Mouse (Mus musculus): ENCODE measurements around the gene Slc39a5. TPM values are rescaled to one million over a fixed set of nuclear protein-coding genes. Genes with fewer than 3 reads are reported as not detected.
A peak's percentile ranks its signal among the peaks of the same experiment; 100 is the strongest.

Gene Slc39a5
- polyA plus RNA-seq, 1 experiment from 2014 or later = 0.28 TPM

DNA sequence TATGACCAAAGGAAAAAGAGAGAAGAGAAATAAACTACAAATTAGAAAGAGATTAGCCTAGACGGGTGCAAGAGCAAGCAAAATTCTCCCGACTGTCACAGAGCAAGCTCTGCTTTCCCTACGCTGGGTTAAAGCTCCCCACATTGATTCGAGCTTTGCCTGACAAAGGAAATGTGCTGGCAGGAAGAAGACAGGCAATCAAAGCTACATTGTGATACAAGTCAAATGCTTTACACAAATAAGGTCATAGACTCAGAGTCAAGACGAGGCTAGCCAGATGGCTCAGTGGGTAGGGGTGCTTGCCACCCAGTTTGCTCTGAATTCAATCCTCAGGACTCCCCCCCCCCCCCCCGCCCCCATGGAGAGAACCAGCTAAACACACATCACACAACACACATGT, 31.0 kb downstream of the Slc39a5 start:
- Histone ChIP-seq H3K9me3 (no peaks in the 10 kb centered on the region), H3K27me3 (no peaks in the 10 kb centered on the region), H3K9ac (no peak overlapping the region), H3K4me3 (no peak overlapping the region), H3K27ac (no peak overlapping the region), H3K36me3 (peaks cover 10% of the 10 kb centered on the region), H3K4me1 (peaks cover 14% of the 10 kb centered on the region), H3K4me2 (replicated peaks) (no peak overlapping the region)
- no peak for ATAC-seq (ENCODE audit: low FRiP score, low read depth)
- 69% methylated on average over 5 of the region's 6 CpGs for WGBS

DNA sequence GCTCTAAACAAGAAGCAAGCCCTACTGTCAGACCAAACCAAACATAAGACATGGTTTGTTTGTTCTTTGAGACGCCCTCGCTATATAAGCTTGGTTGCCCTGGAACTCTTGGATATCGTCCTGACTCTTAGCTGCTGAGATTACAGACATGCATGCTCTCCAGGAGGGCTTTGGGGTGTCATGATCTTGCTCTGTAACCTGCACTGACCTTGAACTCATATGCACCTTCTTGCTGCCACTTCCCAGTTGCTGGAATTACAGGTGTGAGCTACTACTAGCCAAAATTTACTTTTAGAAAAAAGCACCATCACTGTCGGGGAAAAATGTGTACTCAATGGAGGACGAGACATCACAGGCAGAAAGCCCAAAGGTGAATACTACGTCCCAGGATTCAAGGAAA, 31.4 kb downstream of the Slc39a5 start:
- Histone ChIP-seq H3K9ac (peak overlapping the region; percentile 82), H3K27ac (peak overlapping the region; percentile 95), H3K9me3 (no peaks in the 10 kb centered on the region), H3K4me3 (peak overlapping the region; percentile 71), H3K4me1 (peaks cover 14% of the 10 kb centered on the region), H3K27me3 (no peaks in the 10 kb centered on the region), H3K4me2 (replicated peaks) (peak overlapping the region; percentile 94), H3K36me3 (peaks cover 13% of the 10 kb centered on the region)
- 83% methylated on average over 6 of the region's 6 CpGs for WGBS
- no peak for ATAC-seq (ENCODE audit: low FRiP score, low read depth)

DNA sequence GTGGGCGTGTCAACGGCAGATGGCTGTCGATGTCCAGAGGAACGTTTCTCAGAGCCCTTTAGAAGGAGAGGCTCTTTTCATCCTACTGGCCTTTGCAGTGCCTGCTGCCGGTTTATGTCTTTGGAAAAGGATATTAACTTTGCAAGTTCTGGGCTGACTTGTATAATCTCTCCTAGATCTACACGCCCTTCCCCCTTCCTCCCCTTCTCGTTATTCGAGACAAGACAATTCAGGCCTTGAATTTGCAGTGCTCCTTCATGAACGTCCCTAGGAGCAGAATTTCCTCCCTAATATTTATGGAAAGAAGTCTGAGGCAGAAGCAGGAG, 31.8 kb downstream of the Slc39a5 start:
- peaks cover 14% of the 10 kb centered on the region for H3K4me1 ChIP-seq
- H3K4me3 ChIP-seq = peak overlapping the region; percentile 71
- no peaks in the 10 kb centered on the region for H3K9me3 ChIP-seq
- peaks cover 15% of the 10 kb centered on the region for H3K36me3 ChIP-seq
- H3K27me3 ChIP-seq = no peaks in the 10 kb centered on the region
- WGBS = 4% methylated on average over 9 of the region's 9 CpGs
- H3K27ac ChIP-seq = peak overlapping the region; percentile 95
- peak overlapping the region; percentile 94 for H3K4me2 ChIP-seq (replicated peaks)
- ATAC-seq (ENCODE audit: low FRiP score, low read depth) = no peak
- peak overlapping the region; percentile 82 for H3K9ac ChIP-seq

DNA sequence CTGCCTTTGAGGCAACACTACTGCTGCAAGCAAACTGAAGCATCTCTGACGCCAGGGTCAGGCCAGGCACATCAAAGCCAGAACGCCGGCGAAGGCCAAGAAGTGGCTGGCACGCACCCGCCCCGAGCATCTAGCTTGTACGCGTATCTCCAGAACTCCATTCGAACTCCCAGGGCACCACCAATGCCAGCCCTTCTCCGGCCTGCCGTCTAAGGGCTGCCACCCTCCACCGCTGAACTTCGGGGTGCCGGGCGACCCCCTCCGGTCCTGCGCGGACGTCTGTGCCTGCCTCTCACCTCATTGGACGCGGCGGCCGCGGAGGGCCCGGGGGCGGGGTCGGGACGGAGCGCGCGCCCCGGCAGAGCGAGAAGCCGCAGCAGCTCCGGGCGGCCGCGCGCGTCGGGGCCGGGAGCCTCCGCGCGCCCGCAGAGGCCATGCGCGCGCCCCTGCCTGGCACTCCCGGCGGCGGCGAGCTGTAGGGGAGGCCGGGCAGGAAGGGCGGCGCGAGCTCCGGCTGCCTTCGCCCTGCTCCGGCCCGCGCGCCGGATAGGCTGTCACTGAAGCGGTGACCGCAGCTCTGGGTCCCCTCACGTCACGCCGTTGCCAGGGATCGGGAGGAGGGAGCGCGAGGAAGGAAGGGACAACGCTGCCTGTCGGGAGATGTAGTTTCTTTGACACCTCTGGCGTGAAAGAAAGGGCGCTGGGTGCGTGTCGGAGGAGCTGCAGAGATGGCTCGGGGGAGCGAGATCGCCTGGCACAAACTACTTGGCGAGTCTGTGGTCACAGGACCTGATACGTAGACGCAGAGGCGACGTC, 32.4 kb downstream of the Slc39a5 start, which contains the start of gene Coq10a:
Coq10a (minus strand) TSS at position 596 of the 816 bp plus-strand sequence.
- Histone ChIP-seq H3K4me2 (replicated peaks) (peak within 1 kb of the TSS; percentile 94), H3K36me3 (peaks cover 21% of the 10 kb centered on the region), H3K9ac (peak within 1 kb of the TSS; percentile 82), H3K27me3 (no peaks in the 10 kb centered on the region), H3K4me3 (peak within 1 kb of the TSS; percentile 71), H3K9me3 (no peaks in the 10 kb centered on the region), H3K4me1 (peaks cover 14% of the 10 kb centered on the region), H3K27ac (peak within 1 kb of the TSS; percentile 95)
- under 1% methylated on average over 80 of the region's 87 CpGs for WGBS
- peak; percentile 92 for ATAC-seq (ENCODE audit: low FRiP score, low read depth)

- Histone ChIP-seq H3K36me3 (peaks cover 27% of the 10 kb centered on the region), H3K4me1 (peaks cover 14% of the 10 kb centered on the region), H3K4me3 (peak overlapping the region; percentile 71), H3K9me3 (no peaks in the 10 kb centered on the region), H3K27me3 (no peaks in the 10 kb centered on the region), H3K27ac (peak overlapping the region; percentile 95; the same call in 1 of the 2 replicates), H3K4me2 (replicated peaks) (peak overlapping the region; percentile 94), H3K9ac (peak overlapping the region; percentile 82)
- 19% methylated on average over 19 of the region's 19 CpGs for WGBS
- ATAC-seq (ENCODE audit: low FRiP score, low read depth) = no peak
Observed at GRCm38 (mm10) chr10:128367899-128368401, 33.1 kb downstream of the Slc39a5 start.

GRCm38 (mm10) chr10:128362568-128362967, 38.5 kb downstream of the Slc39a5 start:
- Histone ChIP-seq H3K27ac (no peak overlapping the region), H3K9ac (no peak overlapping the region), H3K4me3 (no peak overlapping the region), H3K27me3 (no peaks in the 10 kb centered on the region), H3K4me1 (peaks cover 3% of the 10 kb centered on the region), H3K36me3 (peaks cover 80% of the 10 kb centered on the region), H3K9me3 (no peaks in the 10 kb centered on the region), H3K4me2 (replicated peaks) (no peak overlapping the region)
- ATAC-seq (ENCODE audit: low FRiP score, low read depth) = no peak
- whole genome bisulfite sequencing = 46% methylated on average over 3 of the region's 3 CpGs

DNA sequence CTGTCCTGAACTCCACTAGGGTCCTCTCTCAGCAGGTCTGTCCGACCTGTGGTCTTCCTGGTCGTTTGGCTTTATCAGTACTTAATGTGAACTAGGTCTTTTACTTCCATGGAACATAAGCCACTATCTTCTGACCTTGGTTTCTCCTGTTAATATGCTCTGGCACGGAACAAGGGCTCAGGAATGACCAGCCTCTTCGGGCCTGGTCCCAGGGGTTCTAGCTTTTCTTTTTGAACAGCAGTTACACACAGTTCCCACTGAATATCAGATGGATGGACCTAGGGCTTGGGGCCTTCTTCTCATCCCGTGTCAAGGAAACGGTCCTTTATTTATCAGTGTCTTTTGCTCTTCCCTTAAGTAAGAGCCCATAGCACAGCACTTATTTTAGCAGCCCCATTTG, 39.2 kb downstream of the Slc39a5 start:
- H3K36me3 ChIP-seq = peaks cover 84% of the 10 kb centered on the region
- H3K9ac ChIP-seq = no peak overlapping the region
- no peaks in the 10 kb centered on the region for H3K27me3 ChIP-seq
- no peak overlapping the region for H3K4me3 ChIP-seq
- no peak overlapping the region for H3K27ac ChIP-seq
- no peak for ATAC-seq (ENCODE audit: low FRiP score, low read depth)
- H3K4me1 ChIP-seq = no peaks in the 10 kb centered on the region
- WGBS = 88% methylated on average over 6 of the region's 6 CpGs
- H3K4me2 ChIP-seq (replicated peaks) = no peak overlapping the region
- H3K9me3 ChIP-seq = no peaks in the 10 kb centered on the region

DNA sequence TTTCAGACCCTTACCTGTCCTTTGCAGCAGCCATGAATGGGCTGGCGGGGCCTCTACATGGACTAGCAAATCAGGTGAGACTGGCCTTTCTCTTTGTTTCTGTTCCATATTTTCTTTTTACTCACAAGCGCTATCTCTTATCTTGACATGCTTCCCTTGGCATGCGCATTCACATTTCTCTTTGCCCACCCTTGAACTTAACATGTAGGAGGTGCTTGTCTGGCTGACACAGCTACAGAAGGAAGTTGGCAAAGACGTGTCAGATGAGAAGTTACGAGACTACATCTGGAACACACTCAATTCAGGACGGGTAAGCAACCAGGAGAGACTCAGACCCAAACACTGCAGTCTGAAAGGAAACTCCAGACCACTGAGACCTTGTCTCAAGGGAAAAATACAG, 41.8 kb downstream of the Slc39a5 start:
- no peak for ATAC-seq (ENCODE audit: low FRiP score, low read depth)
- Histone ChIP-seq H3K27ac (no peak overlapping the region), H3K27me3 (no peaks in the 10 kb centered on the region), H3K9me3 (no peaks in the 10 kb centered on the region), H3K4me1 (no peaks in the 10 kb centered on the region), H3K4me2 (replicated peaks) (no peak overlapping the region), H3K36me3 (peaks cover 95% of the 10 kb centered on the region), H3K4me3 (no peak overlapping the region), H3K9ac (no peak overlapping the region)
- WGBS = 88% methylated on average over 6 of the region's 6 CpGs

DNA sequence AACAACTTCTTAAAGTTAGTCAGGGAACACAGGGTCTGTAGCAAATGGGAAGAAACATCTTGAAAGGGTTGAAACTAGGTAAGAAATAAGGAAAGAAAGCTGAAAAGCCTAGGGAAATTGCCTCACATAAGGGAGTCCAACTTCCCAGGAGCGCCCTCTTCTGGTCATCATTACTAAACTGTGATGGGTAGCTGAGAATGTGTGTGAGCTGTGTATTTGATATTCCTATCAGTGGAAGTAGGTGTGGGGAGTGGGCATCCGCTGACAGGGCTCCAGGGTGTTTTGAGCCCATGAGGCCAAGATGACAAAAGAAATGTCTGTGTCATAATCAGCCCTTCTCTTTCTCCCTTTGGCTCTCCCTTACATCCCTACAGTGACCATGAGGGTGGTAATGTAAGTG, 42.2 kb downstream of the Slc39a5 start:
- Histone ChIP-seq H3K36me3 (peaks cover 95% of the 10 kb centered on the region), H3K27me3 (no peaks in the 10 kb centered on the region), H3K4me1 (no peaks in the 10 kb centered on the region), H3K9ac (no peak overlapping the region), H3K4me2 (replicated peaks) (no peak overlapping the region), H3K27ac (no peak overlapping the region), H3K9me3 (no peaks in the 10 kb centered on the region), H3K4me3 (no peak overlapping the region)
- ATAC-seq (ENCODE audit: low FRiP score, low read depth) = no peak
- WGBS = 61% methylated on average over 2 of the region's 2 CpGs

GRCm38 (mm10) chr10:128347541-128347940, 53.5 kb downstream of the Slc39a5 start:
- H3K27ac ChIP-seq = no peak overlapping the region
- no peak overlapping the region for H3K9ac ChIP-seq
- no peaks in the 10 kb centered on the region for H3K9me3 ChIP-seq
- no peak overlapping the region for H3K4me2 ChIP-seq (replicated peaks)
- H3K4me1 ChIP-seq = peaks cover 8% of the 10 kb centered on the region
- no peak for ATAC-seq (ENCODE audit: low FRiP score, low read depth)
- H3K4me3 ChIP-seq = no peak overlapping the region
- WGBS = 91% methylated on average over 8 of the region's 8 CpGs
- peaks cover 34% of the 10 kb centered on the region for H3K36me3 ChIP-seq
- H3K27me3 ChIP-seq = no peaks in the 10 kb centered on the region
